Mouse (Mus musculus) erythroblast, adult 5-6 weeks (primary cell): Measurements from ENCODE around the gene Ddx3x. TPM values are rescaled to one million over a fixed set of nuclear protein-coding genes. Genes with fewer than 3 reads are reported as not detected.
"Not testable (repeated sequence)": the region's sequence is repeated elsewhere in the genome, so short reads cannot be mapped to it uniquely, and the experiment has no call there.

Experiments used
- ATAC-seq: replicated peaks from 2 replicates; pipeline ENCODE4 v1.8.0; 2016; ENCODE audit warnings: moderate number of reproducible peaks, mild to moderate bottlenecking, moderate TSS enrichment, inconsistent platforms; ENCODE audit not compliant: poor library complexity, low FRiP score, severe bottlenecking
- total RNA-seq, 2 experiments: library from RNA; stranded (forward) in 1 of 2; stranded (reverse) in 1 of 2; fragments of 150-400 nt in 1 of 2; fragments of 200-764, 138-1000 nt in 1 of 2; gene quantifications; 2 replicates each; pipeline versions ENCODE4 v1.2.3 to v1.2.4; 2015 to 2017; ENCODE audit warnings: low replicate concordance in 2 of 2

Gene Ddx3x
- total RNA-seq (2015; ENCODE audit: low replicate concordance) (61.2 and 65.3 TPM in 2 replicates), total RNA-seq (2017; ENCODE audit: low replicate concordance) (87.1 and 90.4 TPM in 2 replicates)

DNA sequence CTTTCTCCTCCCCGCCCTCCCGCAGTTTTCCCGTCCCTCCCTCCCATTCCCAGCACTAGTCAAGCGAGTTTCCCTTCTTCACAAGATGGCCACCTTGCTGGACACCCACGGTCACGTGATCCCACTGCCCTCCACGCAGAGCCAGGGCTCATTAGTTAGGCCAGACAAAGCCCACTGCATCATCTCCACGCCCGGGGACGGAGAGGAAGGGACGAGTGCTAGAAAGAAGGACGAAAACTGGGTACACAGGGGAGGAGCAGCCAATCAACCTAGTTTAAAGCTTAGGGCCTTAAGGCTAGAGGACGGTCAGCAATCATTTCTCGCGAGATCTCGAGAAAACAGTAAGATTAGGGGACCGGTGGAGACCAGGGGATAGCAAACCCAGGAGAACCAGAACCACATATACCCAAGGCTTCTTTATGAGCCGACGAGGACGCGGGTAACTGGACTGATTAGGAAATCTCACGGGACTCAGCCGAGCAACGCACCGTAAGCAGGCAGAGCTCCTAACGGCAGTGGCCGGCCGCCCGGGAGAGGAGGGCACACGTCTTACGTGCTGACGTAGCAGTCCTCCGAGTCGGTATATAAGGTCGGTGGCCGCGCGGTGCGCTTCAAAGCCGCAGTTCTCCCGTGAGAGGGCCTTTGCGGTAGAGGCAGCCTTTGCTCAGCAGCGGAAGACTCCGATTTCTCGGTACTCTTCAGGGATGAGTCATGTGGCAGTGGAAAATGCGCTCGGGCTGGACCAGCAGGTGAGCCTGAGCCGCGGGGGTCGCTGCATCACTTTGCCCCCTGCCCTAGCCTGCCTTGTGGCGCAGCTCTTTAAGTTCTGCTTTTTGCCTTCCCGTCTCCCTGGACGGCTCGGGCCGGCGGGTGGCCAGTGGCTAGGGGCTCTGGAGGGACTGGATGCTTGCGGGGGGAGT, at the start of gene Ddx3x:
Ddx3x (plus strand) TSS at position 562 of the 920 bp plus-strand sequence.
- ATAC-seq = peak; percentile 96

DNA sequence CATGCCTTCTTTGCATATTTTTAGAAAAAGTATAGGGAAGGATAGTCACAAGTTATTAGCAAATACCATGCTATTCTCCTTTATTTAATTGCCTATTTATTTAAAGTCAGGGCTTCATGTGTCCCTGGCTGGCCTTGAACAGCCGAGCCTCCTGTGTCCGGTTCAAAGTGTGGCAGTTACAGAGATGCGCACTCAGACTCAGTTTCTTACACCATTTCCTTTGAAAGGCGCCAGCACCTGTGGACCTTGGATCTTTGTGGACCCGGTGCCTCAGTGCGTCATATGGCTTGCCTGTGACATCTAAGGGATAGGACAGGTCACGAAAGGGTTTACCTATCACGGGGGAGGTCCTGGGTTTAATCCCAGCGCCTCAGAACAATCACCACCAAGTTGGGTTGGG, 49.5 kb upstream of the Ddx3x start:
- ATAC-seq = no peak

DNA sequence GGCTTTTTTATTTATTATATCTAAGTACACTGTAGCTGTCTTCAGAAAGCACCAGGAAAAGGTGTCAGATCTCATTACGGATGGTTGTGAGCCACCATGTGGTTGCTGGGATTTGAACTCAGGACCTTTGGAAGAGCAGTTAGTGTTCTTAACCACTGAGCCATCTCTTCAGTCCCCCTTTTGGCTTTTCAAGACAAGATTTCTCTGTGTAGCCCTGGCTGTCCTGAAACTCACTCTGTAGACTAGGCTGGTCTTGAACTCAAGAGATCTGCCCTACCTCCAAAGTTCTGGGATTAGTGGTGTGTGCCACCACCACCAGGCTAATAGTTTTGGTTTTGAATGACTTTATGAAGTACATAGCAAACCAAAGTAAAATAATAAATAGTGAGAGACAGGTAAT, 47.9 kb upstream of the Ddx3x start:
- ATAC-seq = not testable (repeated sequence)

DNA sequence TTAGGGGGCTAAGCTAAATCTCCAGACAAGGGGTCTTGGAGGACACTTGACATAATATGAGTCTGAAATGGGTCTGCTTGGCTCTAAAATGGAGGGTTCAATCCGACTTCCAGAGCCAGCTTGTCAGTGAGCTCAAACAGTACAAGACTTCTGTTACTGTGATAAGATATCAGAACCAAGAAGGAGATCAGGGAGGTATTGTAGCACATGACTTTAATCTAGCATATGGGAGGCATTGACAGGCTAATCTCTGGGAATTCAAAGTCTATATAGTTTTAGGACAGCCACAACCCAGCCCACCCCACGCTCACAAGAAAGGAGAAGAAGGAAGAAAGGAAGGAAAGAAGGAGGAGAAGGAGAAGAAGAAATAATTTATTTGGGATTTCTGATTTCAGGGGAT, 47.1 kb upstream of the Ddx3x start:
- ATAC-seq = no peak

- no peak for ATAC-seq
Measured at GRCm38 (mm10) chrX:13234709-13235108, 46.1 kb upstream of the Ddx3x start.

DNA sequence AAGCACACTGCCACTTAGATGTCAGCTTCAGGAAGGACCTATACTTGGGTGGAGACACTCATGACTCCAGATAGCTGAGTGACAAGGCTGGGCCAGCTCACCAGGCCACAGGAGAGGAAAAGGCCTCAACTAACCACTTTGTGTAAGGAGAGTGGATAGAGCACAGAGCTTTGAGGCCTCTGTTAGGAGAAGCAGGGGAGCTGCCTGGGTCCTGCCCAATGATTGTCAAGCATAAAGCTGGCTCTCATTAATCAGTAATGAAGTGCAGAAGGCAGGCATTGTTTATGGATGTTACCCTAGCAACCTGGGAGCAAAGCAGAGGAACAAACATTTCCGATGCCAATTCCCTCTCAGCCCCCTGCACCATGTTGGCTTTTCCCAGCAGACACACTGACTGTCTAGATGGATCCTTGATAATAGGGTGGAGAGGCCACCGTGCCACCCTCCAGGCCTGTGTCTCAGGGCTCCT, 44.6 kb upstream of the Ddx3x start:
- peak; percentile 81 for ATAC-seq

- no peak for ATAC-seq
Measured at GRCm38 (mm10) chrX:13239455-13239854, 41.3 kb upstream of the Ddx3x start.

DNA sequence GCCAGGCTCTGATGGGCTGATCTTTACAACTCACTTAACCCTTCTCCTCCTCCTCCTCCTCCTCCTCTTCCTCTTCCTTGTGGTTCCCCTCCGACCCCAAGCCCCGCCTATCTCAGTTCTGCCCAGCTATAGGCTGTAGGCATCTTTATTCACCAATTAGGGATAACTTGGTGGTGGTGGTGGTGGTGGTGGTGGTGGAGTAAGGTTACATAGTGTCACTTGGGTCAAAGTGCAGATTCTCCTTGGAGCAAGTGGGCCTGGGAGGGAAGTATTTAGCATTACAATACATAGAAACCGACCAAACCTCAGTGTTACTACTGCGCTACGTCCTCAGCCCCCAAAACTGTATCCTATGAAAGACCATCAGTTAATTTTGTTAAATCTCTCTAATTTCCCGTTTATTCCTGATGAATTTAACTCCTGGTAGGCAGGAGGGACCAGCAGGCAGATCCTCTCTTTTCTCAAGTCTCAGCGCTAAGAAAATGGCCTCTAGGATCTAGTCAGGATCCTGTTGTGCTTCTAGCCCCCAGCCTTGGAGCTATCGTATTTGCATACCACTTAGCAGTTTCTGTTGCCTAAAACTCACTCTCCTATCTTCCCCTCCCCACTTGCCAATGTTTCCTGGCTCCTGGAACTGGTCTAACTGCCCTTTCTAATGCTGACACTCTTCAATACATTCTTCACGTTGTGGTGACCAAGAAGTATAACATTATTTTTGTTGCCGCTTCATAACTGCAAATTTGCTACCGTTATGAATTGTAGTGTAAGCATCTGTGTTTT, 39.9 kb upstream of the Ddx3x start:
- ATAC-seq = no peak

- no peak for ATAC-seq
Measured at GRCm38 (mm10) chrX:13241426-13242319, 39.1 kb upstream of the Ddx3x start.

DNA sequence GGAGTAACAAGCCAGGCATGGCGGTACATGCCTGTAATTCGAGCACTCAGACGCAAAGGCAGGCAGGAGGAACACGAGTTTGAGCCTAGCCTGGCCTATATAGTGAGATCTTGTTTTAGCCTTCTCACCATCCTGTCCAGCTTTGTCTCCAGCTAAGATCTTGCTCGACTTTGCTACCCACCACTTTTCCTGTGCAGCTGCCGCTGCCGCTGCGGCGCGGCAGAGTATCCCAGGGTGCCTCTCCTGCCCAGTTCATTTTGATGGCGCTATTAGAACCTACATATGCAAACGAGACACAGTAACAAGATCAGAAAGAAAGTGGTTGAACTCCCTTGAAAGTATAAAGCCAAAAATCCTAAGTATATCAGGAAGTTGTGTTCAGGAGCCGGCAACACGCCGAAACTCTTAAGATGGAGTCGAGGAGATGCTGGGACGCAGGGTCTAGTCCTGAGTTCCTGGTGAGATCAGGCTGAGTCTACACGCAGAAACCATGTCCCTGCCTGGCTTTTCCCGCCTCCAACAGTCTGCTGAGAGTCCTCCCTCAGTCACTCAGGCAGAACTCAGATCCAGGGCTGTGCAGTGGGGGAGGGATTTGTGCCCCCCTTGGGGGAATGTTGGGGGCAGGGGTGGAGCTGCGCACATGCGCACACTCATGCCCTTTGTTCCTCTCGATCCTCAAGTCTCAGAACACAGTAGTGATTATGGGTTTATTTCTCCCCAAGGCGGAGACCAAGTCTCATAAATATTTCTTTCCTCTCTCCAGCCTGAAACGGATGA, 38.3 kb upstream of the Ddx3x start:
- ATAC-seq = peak; percentile 54

GRCm38 (mm10) chrX:13243133-13244123, 37.3 kb upstream of the Ddx3x start:
- ATAC-seq = peak; percentile 51; the same call in 1 of the 2 replicates

DNA sequence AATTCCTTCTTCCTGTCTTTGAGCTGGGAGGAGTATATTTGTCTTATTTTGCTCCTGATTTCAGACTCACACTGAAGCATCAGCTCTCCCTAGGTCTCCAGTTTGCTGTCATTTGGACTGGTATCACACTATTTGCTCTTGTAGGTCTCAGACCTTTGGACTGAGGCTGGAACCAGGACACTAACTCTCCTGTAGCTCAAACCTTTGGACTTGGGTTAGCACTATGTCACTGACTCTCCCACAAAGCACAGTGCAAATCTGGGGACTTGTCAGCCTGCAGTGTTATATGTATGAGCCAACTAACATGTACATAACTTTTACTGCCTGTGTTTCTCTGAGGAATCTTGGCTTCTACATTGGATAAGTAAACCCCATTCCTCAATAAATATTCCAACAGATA, 36.2 kb upstream of the Ddx3x start:
- no peak for ATAC-seq

GRCm38 (mm10) chrX:13245027-13245426, 35.7 kb upstream of the Ddx3x start:
- ATAC-seq = no peak

- no peak for ATAC-seq
Measured at GRCm38 (mm10) chrX:13251683-13252082, 29.1 kb upstream of the Ddx3x start.

DNA sequence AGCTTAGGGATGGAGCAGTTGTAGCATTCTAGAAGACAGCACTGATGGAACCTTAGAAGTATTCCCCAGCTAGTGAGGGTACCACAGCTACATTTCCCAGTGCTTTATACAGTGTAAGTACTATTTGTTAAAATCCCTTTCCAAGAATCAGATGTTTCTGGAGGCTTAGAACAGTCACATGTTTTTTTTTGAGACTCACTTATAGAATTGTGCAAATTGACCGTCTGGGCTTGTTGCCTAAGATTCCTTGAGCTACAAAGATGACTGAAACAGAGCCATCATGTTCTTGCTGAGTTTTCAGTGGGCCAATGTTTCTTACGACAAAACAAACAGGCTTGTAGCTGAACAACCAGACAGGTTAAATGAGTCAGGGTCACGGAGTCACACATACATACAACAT, 26.5 kb upstream of the Ddx3x start:
- no peak for ATAC-seq

GRCm38 (mm10) chrX:13263356-13263755, 17.4 kb upstream of the Ddx3x start:
- no peak for ATAC-seq

DNA sequence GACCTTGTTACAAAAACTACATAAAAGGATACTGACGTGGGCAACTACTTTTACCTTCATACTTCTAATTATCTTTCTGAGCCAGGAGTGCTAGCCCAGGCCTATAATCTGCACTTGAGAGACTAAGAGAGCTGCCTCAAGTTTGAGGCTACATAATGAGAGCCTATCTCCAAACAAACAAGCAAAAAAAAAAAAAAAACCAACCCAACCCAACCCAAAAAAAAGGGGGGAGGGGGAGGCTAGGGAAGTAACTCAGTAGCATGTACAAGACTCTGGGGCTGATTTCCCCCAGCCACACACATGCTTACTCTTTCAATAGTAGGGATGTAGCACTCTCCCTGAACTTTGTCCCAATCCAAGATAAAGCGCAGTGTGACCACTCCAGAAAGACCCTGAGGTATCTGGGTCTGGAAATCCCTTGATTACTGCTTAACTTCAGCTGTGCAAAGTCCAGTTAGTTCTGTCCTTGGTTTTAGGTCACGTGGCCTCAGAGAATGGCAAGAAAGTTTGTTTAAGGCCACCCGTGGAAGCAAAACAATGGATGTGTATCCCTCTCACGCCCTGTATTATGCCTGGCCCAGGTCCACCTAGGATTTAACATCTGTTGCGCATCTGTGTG, 5.1 kb upstream of the Ddx3x start:
- no peak for ATAC-seq
